Mouse (Mus musculus) heart, postnatal 0 days (tissue): ENCODE measurements around the gene Ccdc155.

ENCODE experiments used
- CTCF ChIP-seq: IDR thresholded peaks from 2 replicates; pipeline ENCODE4 v1.5.1; 2016; ENCODE audit warnings: antibody characterized with exemption, control low read depth, low read depth
- EP300 ChIP-seq: IDR thresholded peaks from 2 replicates; pipeline ENCODE4 v1.6.1; 2016; ENCODE audit warnings: antibody characterized with exemption, low read depth

GRCm38 (mm10) chr7:45213708-45214107 lies 9.0 kb upstream of the Ccdc155 start:
- TF ChIP-seq CTCF (no peak), EP300 (no peak)
